Mouse (Mus musculus): Measurements from ENCODE around the gene Gm1043. TPM values are rescaled to one million over a fixed set of nuclear protein-coding genes. Genes with fewer than 3 reads are reported as not detected.

Gene Gm1043
- total RNA-seq, 1 experiment: not detected

DNA sequence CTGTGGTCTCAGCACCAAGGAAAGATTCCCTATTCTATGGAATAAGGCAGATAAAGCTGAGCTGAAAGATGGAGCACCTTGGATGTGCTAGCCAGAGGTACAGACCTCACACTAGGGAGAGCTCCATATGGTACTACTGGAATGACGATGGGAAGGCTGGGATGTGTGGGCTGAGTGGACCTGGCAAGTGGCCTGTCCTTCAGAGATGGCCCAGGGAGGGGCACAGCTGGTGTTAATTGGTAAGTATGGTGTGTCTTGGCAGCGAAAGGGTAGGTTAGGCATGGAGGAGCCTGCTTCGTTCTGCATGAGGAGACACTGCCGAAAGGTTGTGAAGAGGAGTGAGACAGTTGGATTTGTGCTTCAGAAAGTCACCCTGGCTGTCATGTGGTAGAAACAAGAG lies 169.4 kb downstream of the Gm1043 start:
- H3K9me3 ChIP-seq (ENCODE audit: control insufficient read depth, insufficient read depth, low read depth, low read length): no peaks in the 10 kb centered on the region
- H3K9ac ChIP-seq (ENCODE audit: insufficient read depth, low read depth, low read length, poor library complexity, severe bottlenecking): no peak overlapping the region
- H3K4me1 ChIP-seq (ENCODE audit: control insufficient read depth in 2 of 2, insufficient read depth in 2 of 2, low read length in 2 of 2, poor library complexity in 1 of 2): peaks cover under 1 to 23% of the 10 kb centered on the region in 2 experiments; a peak in 3 of 4 replicates
- in situ Hi-C loops (cut with MboI; ENCODE audit: low sequenced_read_pairs in 2 of 2, unreplicated experiment in 2 of 2): no loop called here
- TF ChIP-seq CHD2 (IDR thresholded peaks at IDR 0.05; ENCODE audit: low read depth, low read length) (no peak), HCFC1 (IDR thresholded peaks at IDR 0.05; ENCODE audit: borderline replicate concordance, insufficient read depth, low read length) (no peak)
- no peak overlapping the region for H3K4me3 ChIP-seq (ENCODE audit: insufficient read depth in 1 of 2, low read depth in 1 of 2, low read length in 2 of 2, poor library complexity in 1 of 2, severe bottlenecking in 1 of 2)
- H3K27ac ChIP-seq (ENCODE audit: insufficient read depth, low read depth, low read length, poor library complexity, severe bottlenecking): no peak overlapping the region
- H3K36me3 ChIP-seq (ENCODE audit: control insufficient read depth, insufficient read depth, low read length, poor library complexity, severe bottlenecking): peaks cover 2% of the 10 kb centered on the region; the same call in 1 of the 2 replicates
- DNase-seq (ENCODE audit: low read depth, low spot score): no peak

- no peak for DNase-seq (ENCODE audit: low read depth, low spot score)
- TF ChIP-seq HCFC1 (IDR thresholded peaks at IDR 0.05; ENCODE audit: borderline replicate concordance, insufficient read depth, low read length) (no peak), CHD2 (IDR thresholded peaks at IDR 0.05; ENCODE audit: low read depth, low read length) (no peak)
- in situ Hi-C loops (cut with MboI; ENCODE audit: low sequenced_read_pairs in 2 of 2, unreplicated experiment in 2 of 2): no loop called here
Measured at GRCm38 (mm10) chr5:37256823-37257222, 171.7 kb downstream of the Gm1043 start.

GRCm38 (mm10) chr5:37257243-37257642 lies 172.1 kb downstream of the Gm1043 start:
- Histone ChIP-seq H3K4me3 (ENCODE audit: insufficient read depth in 1 of 2, low read depth in 1 of 2, low read length in 2 of 2, poor library complexity in 1 of 2, severe bottlenecking in 1 of 2) (no peak overlapping the region), H3K9me3 (ENCODE audit: control insufficient read depth, insufficient read depth, low read depth, low read length) (no peaks in the 10 kb centered on the region), H3K36me3 (ENCODE audit: control insufficient read depth, insufficient read depth, low read length, poor library complexity, severe bottlenecking) (peaks cover under 1% of the 10 kb centered on the region; the same call in 1 of the 2 replicates), H3K9ac (ENCODE audit: insufficient read depth, low read depth, low read length, poor library complexity, severe bottlenecking) (no peak overlapping the region), H3K27ac (ENCODE audit: insufficient read depth, low read depth, low read length, poor library complexity, severe bottlenecking) (no peak overlapping the region), H3K4me1 (ENCODE audit: control insufficient read depth in 2 of 2, insufficient read depth in 2 of 2, low read length in 2 of 2, poor library complexity in 1 of 2) (peaks cover 0 to 13% of the 10 kb centered on the region in 2 experiments; a peak in 2 of 4 replicates)
- no peak for DNase-seq (ENCODE audit: low read depth, low spot score)
- in situ Hi-C loops (cut with MboI; ENCODE audit: low sequenced_read_pairs in 2 of 2, unreplicated experiment in 2 of 2): no loop called here
- TF ChIP-seq ZNF384 (IDR thresholded peaks at IDR 0.05; ENCODE audit: low read depth, low read length) (no peak), HCFC1 (IDR thresholded peaks at IDR 0.05; ENCODE audit: borderline replicate concordance, insufficient read depth, low read length) (no peak), CHD2 (IDR thresholded peaks at IDR 0.05; ENCODE audit: low read depth, low read length) (no peak), MAFK (IDR thresholded peaks at IDR 0.05; ENCODE audit: insufficient read depth, low read depth, low read length) (no peak), ZC3H11A (IDR thresholded peaks at IDR 0.05; ENCODE audit: borderline replicate concordance, low read depth, low read length) (no peak)

More at GRCm38 (mm10) chr5:37256823-37257222, 171.7 kb downstream of the Gm1043 start:
- peaks cover 0 to 13% of the 10 kb centered on the region in 2 experiments; a peak in 2 of 4 replicates for H3K4me1 ChIP-seq (ENCODE audit: control insufficient read depth in 2 of 2, insufficient read depth in 2 of 2, low read length in 2 of 2, poor library complexity in 1 of 2)
- no peak overlapping the region for H3K4me3 ChIP-seq (ENCODE audit: insufficient read depth in 1 of 2, low read depth in 1 of 2, low read length in 2 of 2, poor library complexity in 1 of 2, severe bottlenecking in 1 of 2)
- H3K9ac ChIP-seq (ENCODE audit: insufficient read depth, low read depth, low read length, poor library complexity, severe bottlenecking): no peak overlapping the region
- H3K9me3 ChIP-seq (ENCODE audit: control insufficient read depth, insufficient read depth, low read depth, low read length): no peaks in the 10 kb centered on the region
- H3K27ac ChIP-seq (ENCODE audit: insufficient read depth, low read depth, low read length, poor library complexity, severe bottlenecking): no peak overlapping the region
- H3K36me3 ChIP-seq (ENCODE audit: control insufficient read depth, insufficient read depth, low read length, poor library complexity, severe bottlenecking): peaks cover 2% of the 10 kb centered on the region; the same call in 1 of the 2 replicates

GRCm38 (mm10) chr5:37261734-37262133 lies 176.6 kb downstream of the Gm1043 start:
- no peak for DNase-seq (ENCODE audit: low read depth, low spot score)
- H3K9ac ChIP-seq (ENCODE audit: insufficient read depth, low read depth, low read length, poor library complexity, severe bottlenecking): no peak overlapping the region
- peaks cover 9% of the 10 kb centered on the region; the same call in 1 of the 2 replicates for H3K36me3 ChIP-seq (ENCODE audit: control insufficient read depth, insufficient read depth, low read length, poor library complexity, severe bottlenecking)
- no peaks in the 10 kb centered on the region for H3K9me3 ChIP-seq (ENCODE audit: control insufficient read depth, insufficient read depth, low read depth, low read length)
- peaks cover 0 to 4% of the 10 kb centered on the region in 2 experiments; a peak in 2 of 4 replicates for H3K4me1 ChIP-seq (ENCODE audit: control insufficient read depth in 2 of 2, insufficient read depth in 2 of 2, low read length in 2 of 2, poor library complexity in 1 of 2)
- H3K4me3 ChIP-seq (ENCODE audit: insufficient read depth in 1 of 2, low read depth in 1 of 2, low read length in 2 of 2, poor library complexity in 1 of 2, severe bottlenecking in 1 of 2): no peak overlapping the region
- in situ Hi-C loops (cut with MboI; ENCODE audit: low sequenced_read_pairs in 2 of 2, unreplicated experiment in 2 of 2): no loop called here
- TF ChIP-seq ZC3H11A (IDR thresholded peaks at IDR 0.05; ENCODE audit: borderline replicate concordance, low read depth, low read length): no peak
- no peak for TF ChIP-seq HCFC1 (IDR thresholded peaks at IDR 0.05; ENCODE audit: borderline replicate concordance, insufficient read depth, low read length)
- no peak for TF ChIP-seq MAFK (IDR thresholded peaks at IDR 0.05; ENCODE audit: insufficient read depth, low read depth, low read length)
- H3K27ac ChIP-seq (ENCODE audit: insufficient read depth, low read depth, low read length, poor library complexity, severe bottlenecking): no peak overlapping the region

DNA sequence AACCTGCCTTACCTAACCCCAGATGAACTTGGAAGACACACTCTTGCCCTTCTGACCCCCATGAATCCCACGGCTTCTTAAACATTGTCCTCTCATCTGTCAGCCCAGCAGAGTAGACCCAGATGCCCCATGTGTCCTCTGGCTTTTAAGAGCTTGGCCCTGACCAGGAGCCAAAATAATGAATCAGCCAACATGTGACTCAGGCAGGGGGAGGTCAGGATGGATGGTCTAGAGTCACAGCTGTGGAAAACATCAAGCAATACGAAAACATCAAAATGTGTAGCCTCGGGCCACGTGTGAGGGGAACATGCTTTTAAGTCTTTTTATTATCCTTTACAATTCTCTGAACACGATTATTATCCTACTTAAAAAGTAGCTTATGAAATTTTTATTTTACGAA lies 178.6 kb downstream of the Gm1043 start:
- H3K36me3 ChIP-seq (ENCODE audit: control insufficient read depth, insufficient read depth, low read length, poor library complexity, severe bottlenecking): peaks cover 16% of the 10 kb centered on the region; the same call in 1 of the 2 replicates
- in situ Hi-C loops (cut with MboI; ENCODE audit: low sequenced_read_pairs in 2 of 2, unreplicated experiment in 2 of 2): no loop called here
- H3K4me1 ChIP-seq (ENCODE audit: control insufficient read depth in 2 of 2, insufficient read depth in 2 of 2, low read length in 2 of 2, poor library complexity in 1 of 2): peaks cover 0 to 2% of the 10 kb centered on the region in 2 experiments; a peak in 1 of 4 replicates
- H3K9ac ChIP-seq (ENCODE audit: insufficient read depth, low read depth, low read length, poor library complexity, severe bottlenecking): no peak overlapping the region
- no peak for DNase-seq (ENCODE audit: low read depth, low spot score)
- no peaks in the 10 kb centered on the region for H3K9me3 ChIP-seq (ENCODE audit: control insufficient read depth, insufficient read depth, low read depth, low read length)
- no peak overlapping the region for H3K4me3 ChIP-seq (ENCODE audit: insufficient read depth in 1 of 2, low read depth in 1 of 2, low read length in 2 of 2, poor library complexity in 1 of 2, severe bottlenecking in 1 of 2)
- no peak for TF ChIP-seq ZC3H11A (IDR thresholded peaks at IDR 0.05; ENCODE audit: borderline replicate concordance, low read depth, low read length)
- no peak for TF ChIP-seq HCFC1 (IDR thresholded peaks at IDR 0.05; ENCODE audit: borderline replicate concordance, insufficient read depth, low read length)
- TF ChIP-seq MAFK (IDR thresholded peaks at IDR 0.05; ENCODE audit: insufficient read depth, low read depth, low read length): no peak
- no peak for TF ChIP-seq CHD2 (IDR thresholded peaks at IDR 0.05; ENCODE audit: low read depth, low read length)
- no peak for TF ChIP-seq ZNF384 (IDR thresholded peaks at IDR 0.05; ENCODE audit: low read depth, low read length)
- no peak overlapping the region for H3K27ac ChIP-seq (ENCODE audit: insufficient read depth, low read depth, low read length, poor library complexity, severe bottlenecking)

Other genes with a start within 250 kb of the Gm1043 start
- gene Ppp2r2c, start 216.9 kb upstream of the Gm1043 start, total RNA-seq (2012; rRNA removed): 7.3 and 8.1 TPM in 2 replicates
- 15.1 and 24.2 TPM in 2 replicates for gene Wfs1, start 96.2 kb upstream of the Gm1043 start, total RNA-seq (2012; rRNA removed)
- 24.5 and 38.1 TPM in 2 replicates for gene Crmp1, start 156.6 kb downstream of the Gm1043 start, total RNA-seq (2012; rRNA removed)